Mouse (Mus musculus): ENCODE measurements around the gene Cyp2c69. TPM values are rescaled to one million over a fixed set of nuclear protein-coding genes. Genes with fewer than 3 reads are reported as not detected.

Gene Cyp2c69
- total RNA-seq (2023): not detected

DNA sequence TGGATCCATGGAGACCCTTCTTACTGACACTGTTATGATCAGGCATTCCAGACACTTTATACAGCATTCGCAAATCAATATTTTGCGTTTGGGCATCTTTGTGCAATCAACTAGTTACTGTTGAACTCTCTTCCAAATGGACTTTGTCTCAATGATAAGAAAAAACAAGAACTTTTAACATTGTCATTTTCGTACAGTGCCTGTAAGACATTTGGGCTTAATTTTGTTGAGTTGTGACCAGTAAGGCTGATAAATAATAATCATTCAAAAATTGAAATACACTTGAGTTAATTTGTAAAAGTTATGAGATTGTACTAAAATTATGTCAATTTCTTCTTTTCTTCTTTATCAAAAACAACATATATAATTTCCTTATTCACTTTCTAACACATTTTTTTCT lies at the start of gene Cyp2c69:
Gene Cyp2c69, minus strand, starts transcription at position 101 of the 400 bp plus-strand sequence.

DNA sequence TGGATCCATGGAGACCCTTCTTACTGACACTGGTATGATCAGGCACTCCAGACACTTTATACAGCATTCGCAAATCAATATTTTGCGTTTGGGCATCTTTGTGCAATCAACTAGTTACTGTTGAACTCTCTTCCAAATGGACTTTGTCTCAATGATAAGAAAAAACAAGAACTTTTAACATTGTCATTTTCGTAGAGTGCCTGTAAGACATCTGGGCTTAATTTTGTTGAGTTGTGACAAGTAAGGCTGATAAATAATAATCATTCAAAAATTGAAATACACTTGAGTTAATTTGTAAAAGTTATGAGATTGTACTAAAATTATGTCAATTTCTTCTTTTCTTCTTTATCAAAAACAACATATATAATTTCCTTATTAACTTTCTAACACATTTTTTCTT lies 73.9 kb downstream of the Cyp2c69 start, which contains the start of gene Cyp2c40:
Gene Cyp2c40, minus strand, starts transcription at position 101 of the 400 bp plus-strand sequence.

Other genes with a start within 250 kb of the Cyp2c69 start
- gene Cyp2c67, start 237.7 kb downstream of the Cyp2c69 start, total RNA-seq (2023): not detected
- not detected for gene Cyp2c68, start 145.7 kb downstream of the Cyp2c69 start, total RNA-seq (2023)
- gene Cyp2c40, start 74.0 kb downstream of the Cyp2c69 start, total RNA-seq (2023): not detected
- not detected for gene Cyp2c37, start 105.6 kb upstream of the Cyp2c69 start, total RNA-seq (2023)
- not detected for gene Cyp2c54, start 187.0 kb upstream of the Cyp2c69 start, total RNA-seq (2023)
- gene Cyp2c50, start 202.9 kb upstream of the Cyp2c69 start, total RNA-seq (2023): not detected